Mouse (Mus musculus): ENCODE results near the gene Lrrc41.

GRCm38 (mm10) chr4:116143891-116144717 is 69.0 kb downstream of the Lrrc41 start:
- TF ChIP-seq CTCF (IDR thresholded peaks at IDR 0.05; ENCODE audit: control insufficient read depth, insufficient read depth, insufficient replicate concordance, low read depth, low read length) (no peak), POLR2A (IDR thresholded peaks at IDR 0.05; ENCODE audit: control insufficient read depth, low read depth, low read length) (no peak)

All from testis, adult 2 months (tissue).